Mouse (Mus musculus) hindbrain, postnatal 0 days (tissue): Measurements from ENCODE around the gene Prss8. TPM values are rescaled to one million over a fixed set of nuclear protein-coding genes. Genes with fewer than 3 reads are reported as not detected.

Experiments
- ATAC-seq: fragments of 200-750 bp; cut with Nextera tagmentation; 2 replicates; pipeline ENCODE4 v1.8.0; 2017; ENCODE audit warnings: mild to moderate bottlenecking, moderate TSS enrichment, moderate library complexity
- DNase-seq: peaks from one replicate; pipeline ENCODE4 v3.0.0-alpha.2; 2015; ENCODE audit warnings: low spot score
- H3K27ac ChIP-seq: fragments of 300-500 bp; sonication (generic); 2 replicates; pipeline ENCODE4 v1.5.1; 2014; ENCODE audit warnings: mild to moderate bottlenecking
- H3K27me3 ChIP-seq: fragments of 300-500 bp; sonication (generic); 2 replicates; pipeline ENCODE4 v1.6.1; 2014; ENCODE audit warnings: low read length, mixed read lengths; ENCODE audit not compliant: insufficient read depth
- H3K36me3 ChIP-seq: fragments of 300-500 bp; sonication (generic); 2 replicates; pipeline ENCODE4 v1.6.1; 2014; ENCODE audit warnings: low read length, mixed read lengths; ENCODE audit not compliant: insufficient read depth
- H3K4me1 ChIP-seq: fragments of 300-500 bp; sonication (generic); 2 replicates; pipeline ENCODE4 v1.6.1; 2014; ENCODE audit warnings: antibody characterized with exemption, low read length, mixed read lengths; ENCODE audit not compliant: insufficient read depth
- H3K4me2 ChIP-seq: fragments of 300-500 bp; sonication (generic); 2 replicates; pipeline ENCODE4 v1.6.1; 2014; ENCODE audit warnings: low read depth, mild to moderate bottlenecking, low read length, moderate library complexity, mixed read lengths
- H3K4me3 ChIP-seq: fragments of 300-500 bp; sonication (generic); 2 replicates; pipeline ENCODE4 v1.5.1; 2014; ENCODE audit warnings: low read length
- H3K9ac ChIP-seq: fragments of 300-500 bp; sonication (generic); replicated peaks from 2 replicates; pipeline ENCODE4 v1.6.1; 2014; ENCODE audit warnings: mild to moderate bottlenecking, low read length, moderate library complexity, mixed read lengths
- H3K9me3 ChIP-seq: fragments of 300-500 bp; sonication (generic); 2 replicates; pipeline ENCODE4 v1.6.1; 2016; ENCODE audit warnings: low read length, mixed read lengths
- CTCF ChIP-seq: IDR thresholded peaks from 2 replicates; pipeline ENCODE4 v1.5.1; 2016; ENCODE audit warnings: antibody characterized with exemption, control low read depth, low read depth
- WGBS: fragments of 180-500 bp; shearing (Covaris S2); extraction: QIAGEN DNeasy Blood & Tissue Kit; methylation state at CpG from one replicate; pipeline ENCODE4 v1.1.7; 2014; 5-methylcytosine and 5-hydroxymethylcytosine counted together
- polyA plus RNA-seq: library from polyadenylated mRNA; unstranded; fragments of >200 nt; fragmentation: Nextera tagmentation; extraction: Ambion mirVana; gene quantifications from 2 replicates; pipeline ENCODE4 v1.2.1, GENCODE M21; 2015
- total RNA-seq: library from RNA; depleted of rRNA; stranded (reverse); fragments of >200 nt; gene quantifications from 2 replicates; pipeline ENCODE4 v1.2.3, GENCODE M21; 2014

Prss8 gene
- total and polyA plus RNA-seq, 2 experiments from 2014 or later = 0.26 to 0.35 TPM

GRCm38 (mm10) chr7:127895442-127895841 is 34.5 kb downstream of the Prss8 start, which contains the start of the genes Gm21974 and Vkorc1:
Gene Gm21974 (minus strand): TSS chr7:127895454.
Gene Vkorc1 (minus strand): TSS chr7:127895617.
- Histone ChIP-seq H3K27ac (peak within 1 kb of the TSS; percentile 73), H3K27me3 (no peaks in the 10 kb centered on the region), H3K36me3 (0 out of 2 replicates have a peak, but pooled peaks cover 3% of the 10 kb centered on the region), H3K4me1 (peaks cover 10% of the 10 kb centered on the region; the same call in 1 of the 2 replicates), H3K4me3 (peak within 1 kb of the TSS; percentile 57), H3K9me3 (no peaks in the 10 kb centered on the region), H3K4me2 (peak within 1 kb of the TSS; percentile 67), H3K9ac (peak within 1 kb of the TSS; percentile 61)
- TF ChIP-seq CTCF = peak; percentile 65
- WGBS = under 1% methylated on average over 26 of the region's 26 CpGs
- ATAC-seq (peak; percentile 97), DNase-seq (peak; percentile 97)

- no peaks in the 10 kb centered on the region for H3K27me3 ChIP-seq
- no peak overlapping the region for H3K27ac ChIP-seq
- no peak for TF ChIP-seq CTCF
- ATAC-seq (no peak), DNase-seq (no peak)
- peak overlapping the region; percentile 61; the same call in 1 of the 2 replicates for H3K9ac ChIP-seq
- WGBS = 85% methylated on average over 5 of the region's 5 CpGs
- peak overlapping the region; percentile 57 for H3K4me3 ChIP-seq
- H3K36me3 ChIP-seq = 0 out of 2 replicates have a peak, but pooled peaks cover 6% of the 10 kb centered on the region
- peak overlapping the region; percentile 67 for H3K4me2 ChIP-seq
- peaks cover 10% of the 10 kb centered on the region; the same call in 1 of the 2 replicates for H3K4me1 ChIP-seq
- H3K9me3 ChIP-seq = no peaks in the 10 kb centered on the region
Observed at GRCm38 (mm10) chr7:127894480-127894879, 35.4 kb downstream of the Prss8 start.

DNA sequence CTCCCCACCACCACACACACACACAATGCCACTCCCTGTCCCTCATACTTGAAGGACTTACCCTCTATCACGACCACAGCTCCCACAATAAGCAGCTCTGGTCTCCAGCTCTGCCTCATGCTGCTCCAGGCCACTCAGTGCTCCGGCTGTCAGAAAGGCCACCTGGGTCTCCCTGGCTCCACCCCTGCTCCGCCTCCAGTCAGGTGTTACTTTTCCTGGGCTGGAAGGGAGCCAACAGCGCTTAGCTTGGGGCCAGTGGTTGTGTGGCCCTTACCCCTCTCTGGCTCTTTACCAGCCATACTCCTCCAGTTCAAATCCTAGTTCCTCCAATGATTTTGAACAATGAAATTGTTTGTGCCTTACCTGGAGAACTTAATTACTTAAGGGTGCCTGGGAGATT is 39.1 kb downstream of the Prss8 start, which contains the start of gene Prss53:
Prss53 (minus strand) TSS at position 173 of the 400 bp plus-strand sequence.
- peaks cover 10% of the 10 kb centered on the region; the same call in 1 of the 2 replicates for H3K4me1 ChIP-seq
- peaks cover 17% of the 10 kb centered on the region for H3K36me3 ChIP-seq
- no peaks in the 10 kb centered on the region for H3K9me3 ChIP-seq
- DNase-seq (no peak), ATAC-seq (no peak)
- H3K27me3 ChIP-seq = no peaks in the 10 kb centered on the region
- no peak within 1 kb of the TSS for H3K27ac ChIP-seq
- no peak within 1 kb of the TSS for H3K9ac ChIP-seq
- H3K4me2 ChIP-seq = no peak within 1 kb of the TSS
- no peak within 1 kb of the TSS for H3K4me3 ChIP-seq
- no peak for TF ChIP-seq CTCF
- 38% methylated on average over 4 of the region's 4 CpGs for WGBS

- no peaks in the 10 kb centered on the region for H3K4me1 ChIP-seq
- no peak overlapping the region for H3K4me2 ChIP-seq
- H3K27me3 ChIP-seq = no peaks in the 10 kb centered on the region
- 63% methylated on average over 3 of the region's 3 CpGs for WGBS
- H3K4me3 ChIP-seq = no peak overlapping the region
- DNase-seq = no peak
- ATAC-seq = no peak
- H3K9ac ChIP-seq = no peak overlapping the region
- no peak overlapping the region for H3K27ac ChIP-seq
- H3K36me3 ChIP-seq = peaks cover 29% of the 10 kb centered on the region
- no peak for TF ChIP-seq CTCF
- H3K9me3 ChIP-seq = no peaks in the 10 kb centered on the region
Observed at GRCm38 (mm10) chr7:127888821-127889220, 41.1 kb downstream of the Prss8 start.

- Histone ChIP-seq H3K36me3 (peaks cover 35% of the 10 kb centered on the region), H3K4me3 (no peak overlapping the region), H3K4me2 (no peak overlapping the region), H3K9ac (no peak overlapping the region), H3K9me3 (no peaks in the 10 kb centered on the region), H3K27ac (no peak overlapping the region), H3K27me3 (no peaks in the 10 kb centered on the region), H3K4me1 (no peaks in the 10 kb centered on the region)
- 79% methylated on average over 3 of the region's 3 CpGs for WGBS
- ATAC-seq = no peak
- no peak for TF ChIP-seq CTCF
- no peak for DNase-seq
Observed at GRCm38 (mm10) chr7:127887781-127888180, 42.1 kb downstream of the Prss8 start.

GRCm38 (mm10) chr7:127887191-127887590 is 42.7 kb downstream of the Prss8 start:
- Histone ChIP-seq H3K4me1 (no peaks in the 10 kb centered on the region), H3K27ac (no peak overlapping the region), H3K4me2 (no peak overlapping the region), H3K27me3 (no peaks in the 10 kb centered on the region), H3K9me3 (no peaks in the 10 kb centered on the region), H3K36me3 (peaks cover 41% of the 10 kb centered on the region), H3K9ac (no peak overlapping the region), H3K4me3 (no peak overlapping the region)
- no peak for TF ChIP-seq CTCF
- ATAC-seq (no peak), DNase-seq (no peak)
- 87% methylated on average over 8 of the region's 8 CpGs for WGBS

- WGBS = 94% methylated on average over 6 of the region's 6 CpGs
- H3K27ac ChIP-seq = no peak overlapping the region
Observed at GRCm38 (mm10) chr7:127886551-127886950, 43.4 kb downstream of the Prss8 start.

More at GRCm38 (mm10) chr7:127886551-127886950, 43.4 kb downstream of the Prss8 start:
- Histone ChIP-seq H3K4me3 (no peak overlapping the region), H3K4me1 (no peaks in the 10 kb centered on the region), H3K36me3 (peaks cover 47% of the 10 kb centered on the region), H3K9ac (no peak overlapping the region), H3K9me3 (no peaks in the 10 kb centered on the region), H3K27me3 (no peaks in the 10 kb centered on the region), H3K4me2 (no peak overlapping the region)
- DNase-seq = no peak
- no peak for ATAC-seq
- no peak for TF ChIP-seq CTCF
